Mouse (Mus musculus) cerebellum, adult 2 months (tissue): ENCODE measurements around the gene Pate4.

ENCODE experiments used
- CTCF ChIP-seq: fragments of 200-500 bp; IDR thresholded peaks from 2 replicates; pipeline ENCODE4 v1.5.1; 2011; ENCODE audit warnings: low read depth, mild to moderate bottlenecking, control low read depth, low read length, moderate library complexity, borderline replicate concordance; ENCODE audit not compliant: insufficient read depth
- POLR2A ChIP-seq: fragments of 200-500 bp; IDR thresholded peaks from 2 replicates; pipeline ENCODE4 v1.6.1; 2011; ENCODE audit warnings: low read length, control low read depth, borderline replicate concordance; ENCODE audit not compliant: insufficient read depth

GRCm38 (mm10) chr9:35574416-35574815 is 37.3 kb downstream of the Pate4 start:
- TF ChIP-seq POLR2A (no peak), CTCF (no peak)
